Mouse (Mus musculus): ENCODE measurements around the gene Timm22. TPM values are rescaled to one million over a fixed set of nuclear protein-coding genes. Genes with fewer than 3 reads are reported as not detected.

Gene Timm22
- polyA plus RNA-seq, 1 experiment from 2014 or later = 113 TPM

DNA sequence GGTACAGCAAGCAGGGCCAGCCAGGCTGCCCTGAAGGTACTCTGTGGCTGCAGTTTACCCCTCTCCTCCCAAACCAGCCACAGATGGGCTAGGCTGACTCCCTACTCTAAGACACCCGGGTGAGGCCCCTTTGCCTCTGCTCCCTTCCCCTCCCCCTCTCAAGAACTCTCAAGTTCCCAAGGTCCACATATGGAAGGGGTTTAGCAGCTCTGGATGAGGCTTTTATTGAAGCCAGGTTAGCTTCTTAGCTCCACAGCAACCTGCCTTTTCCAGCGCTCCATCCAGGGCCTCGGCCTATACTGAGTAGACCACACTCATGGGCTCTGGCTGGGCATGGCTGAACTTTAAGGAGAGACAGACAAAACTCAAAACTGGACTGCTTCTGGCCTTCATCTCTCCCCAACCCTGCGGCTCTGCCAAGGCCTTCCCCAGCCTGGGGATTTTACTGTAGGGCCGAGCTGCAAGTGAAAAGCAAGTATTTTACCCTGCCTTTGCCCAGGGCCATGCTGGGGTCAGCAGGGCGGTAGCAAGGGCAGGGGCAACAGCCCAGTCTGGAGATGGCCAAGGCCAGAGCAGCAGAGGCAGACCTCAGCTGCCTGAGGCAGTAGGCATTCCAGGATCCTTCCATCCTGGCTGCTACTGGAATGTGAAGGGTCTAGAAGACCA, 23.3 kb downstream of the Timm22 start:
- no peak for DNase-seq (ENCODE audit: low spot score)
- Histone ChIP-seq H3K27me3 (ENCODE audit: control insufficient read depth, insufficient read depth, low read length) (no peaks in the 10 kb centered on the region), H3K4me3 (ENCODE audit: low read depth, low read length) (no peak overlapping the region), H3K9me3 (ENCODE audit: control insufficient read depth, low read length) (no peaks in the 10 kb centered on the region), H3K4me2 (replicated peaks; ENCODE audit: low read depth, low read length) (no peak overlapping the region), H3K9ac (ENCODE audit: low read depth, low read length) (0 out of 2 replicates have a peak overlapping the region, but pooled peaks have one; percentile 7), H3K27ac (ENCODE audit: low read depth, low read length) (0 out of 2 replicates have a peak overlapping the region, but pooled peaks have one; percentile 13), H3K36me3 (ENCODE audit: control insufficient read depth, insufficient read depth, low read length) (no peaks in the 10 kb centered on the region), H3K4me1 (replicated peaks; ENCODE audit: control insufficient read depth, insufficient read depth, low read length) (no peaks in the 10 kb centered on the region)
- no peak for ATAC-seq (ENCODE audit: low FRiP score)
- WGBS = 68% methylated on average over 6 of the region's 6 CpGs

- Histone ChIP-seq H3K36me3 (ENCODE audit: control insufficient read depth, insufficient read depth, low read length) (no peaks in the 10 kb centered on the region), H3K27ac (ENCODE audit: low read depth, low read length) (no peak overlapping the region), H3K9ac (ENCODE audit: low read depth, low read length) (no peak overlapping the region), H3K4me3 (ENCODE audit: low read depth, low read length) (no peak overlapping the region), H3K4me2 (replicated peaks; ENCODE audit: low read depth, low read length) (no peak overlapping the region), H3K27me3 (ENCODE audit: control insufficient read depth, insufficient read depth, low read length) (no peaks in the 10 kb centered on the region), H3K4me1 (replicated peaks; ENCODE audit: control insufficient read depth, insufficient read depth, low read length) (peaks cover 4% of the 10 kb centered on the region; the same call in 1 of the 2 replicates), H3K9me3 (ENCODE audit: control insufficient read depth, low read length) (no peaks in the 10 kb centered on the region)
- 90% methylated on average over 5 of the region's 5 CpGs for WGBS
- DNase-seq (ENCODE audit: low spot score) (no peak), ATAC-seq (ENCODE audit: low FRiP score) (no peak)
These were observed 29.3 kb downstream of the Timm22 start for GRCm38 (mm10) chr11:76436009-76436408.

DNA sequence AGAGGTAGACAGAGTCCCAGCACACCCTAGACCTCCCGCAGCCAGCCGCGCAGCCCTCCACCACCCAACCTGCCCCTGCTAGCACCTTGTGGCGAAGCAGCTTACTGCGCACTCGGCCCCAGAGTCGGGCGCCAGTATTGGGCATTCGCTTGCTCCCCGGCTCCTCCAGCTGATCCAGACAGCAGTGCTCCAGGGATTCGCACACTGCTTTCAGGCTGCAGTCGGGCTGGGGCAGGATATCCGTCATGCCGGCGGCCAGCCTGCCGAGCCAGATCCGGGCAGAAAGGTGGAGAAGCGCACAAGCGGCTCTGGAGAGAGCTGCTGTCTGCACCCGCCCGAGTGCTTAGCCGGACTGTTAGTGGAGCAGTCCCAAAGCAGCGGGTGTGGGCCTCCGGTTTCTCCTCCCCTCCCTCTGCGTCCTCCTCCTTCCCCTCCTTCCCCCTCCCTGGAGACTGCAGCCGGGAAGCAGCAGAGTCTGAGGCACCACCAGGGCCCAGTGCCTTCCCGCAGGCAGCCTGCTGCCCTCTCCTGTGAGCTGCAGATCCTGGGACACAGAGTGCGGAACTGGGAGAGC, 30.2 kb downstream of the Timm22 start:
- H3K4me3 ChIP-seq (ENCODE audit: low read depth, low read length) = peak overlapping the region; percentile 27
- peak; percentile 57 for ATAC-seq (ENCODE audit: low FRiP score)
- peak overlapping the region; percentile 48; the same call in 1 of the 2 replicates for H3K27ac ChIP-seq (ENCODE audit: low read depth, low read length)
- peaks cover 4% of the 10 kb centered on the region; the same call in 1 of the 2 replicates for H3K4me1 ChIP-seq (replicated peaks; ENCODE audit: control insufficient read depth, insufficient read depth, low read length)
- 4% methylated on average over 27 of the region's 28 CpGs for WGBS
- H3K36me3 ChIP-seq (ENCODE audit: control insufficient read depth, insufficient read depth, low read length) = no peaks in the 10 kb centered on the region
- peak overlapping the region; percentile 32 for H3K9ac ChIP-seq (ENCODE audit: low read depth, low read length)
- DNase-seq (ENCODE audit: low spot score) = peak; percentile 59
- H3K4me2 ChIP-seq (replicated peaks; ENCODE audit: low read depth, low read length) = peak overlapping the region; percentile 51
- no peaks in the 10 kb centered on the region for H3K9me3 ChIP-seq (ENCODE audit: control insufficient read depth, low read length)
- H3K27me3 ChIP-seq (ENCODE audit: control insufficient read depth, insufficient read depth, low read length) = no peaks in the 10 kb centered on the region

- Histone ChIP-seq H3K27me3 (ENCODE audit: control insufficient read depth, insufficient read depth, low read length) (no peaks in the 10 kb centered on the region), H3K36me3 (ENCODE audit: control insufficient read depth, insufficient read depth, low read length) (no peaks in the 10 kb centered on the region), H3K27ac (ENCODE audit: low read depth, low read length) (no peak overlapping the region), H3K4me3 (ENCODE audit: low read depth, low read length) (no peak overlapping the region), H3K9ac (ENCODE audit: low read depth, low read length) (no peak overlapping the region), H3K4me1 (replicated peaks; ENCODE audit: control insufficient read depth, insufficient read depth, low read length) (peaks cover 4% of the 10 kb centered on the region; the same call in 1 of the 2 replicates), H3K4me2 (replicated peaks; ENCODE audit: low read depth, low read length) (no peak overlapping the region), H3K9me3 (ENCODE audit: control insufficient read depth, low read length) (no peaks in the 10 kb centered on the region)
- DNase-seq (ENCODE audit: low spot score) (no peak), ATAC-seq (ENCODE audit: low FRiP score) (no peak)
- 21% methylated on average over 3 of the region's 3 CpGs for WGBS
These were observed 32.9 kb downstream of the Timm22 start for GRCm38 (mm10) chr11:76439666-76440065.

- Histone ChIP-seq H3K4me1 (replicated peaks; ENCODE audit: control insufficient read depth, insufficient read depth, low read length) (peaks cover 21% of the 10 kb centered on the region), H3K27ac (ENCODE audit: low read depth, low read length) (no peak overlapping the region), H3K9me3 (ENCODE audit: control insufficient read depth, low read length) (no peaks in the 10 kb centered on the region), H3K4me3 (ENCODE audit: low read depth, low read length) (no peak overlapping the region), H3K4me2 (replicated peaks; ENCODE audit: low read depth, low read length) (no peak overlapping the region), H3K27me3 (ENCODE audit: control insufficient read depth, insufficient read depth, low read length) (no peaks in the 10 kb centered on the region), H3K36me3 (ENCODE audit: control insufficient read depth, insufficient read depth, low read length) (no peaks in the 10 kb centered on the region), H3K9ac (ENCODE audit: low read depth, low read length) (no peak overlapping the region)
- WGBS = 34% methylated on average over 8 of the region's 8 CpGs
- DNase-seq (ENCODE audit: low spot score) (no peak), ATAC-seq (ENCODE audit: low FRiP score) (no peak)
These were observed 38.7 kb downstream of the Timm22 start for GRCm38 (mm10) chr11:76445459-76445858.

DNA sequence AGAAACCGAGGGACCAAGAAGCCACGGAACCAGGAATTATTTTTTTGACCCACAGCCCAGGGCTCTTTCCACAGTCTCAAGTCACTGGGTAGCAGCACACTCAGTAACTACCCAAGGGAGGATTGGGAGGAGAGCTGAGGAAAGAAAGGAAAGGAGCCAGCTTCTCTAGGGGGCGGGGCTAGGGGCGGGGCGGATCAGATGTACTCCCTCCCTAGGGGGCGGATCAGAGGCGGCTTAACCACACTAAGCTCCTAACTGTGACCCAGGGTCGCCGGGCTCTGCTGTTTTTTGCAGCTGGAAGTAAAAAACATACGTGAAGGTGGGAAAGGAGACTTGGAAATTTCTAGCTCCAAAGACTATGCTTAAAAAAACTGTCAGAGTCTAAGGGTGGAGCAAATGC, 39.5 kb downstream of the Timm22 start:
- H3K36me3 ChIP-seq (ENCODE audit: control insufficient read depth, insufficient read depth, low read length) = no peaks in the 10 kb centered on the region
- H3K4me2 ChIP-seq (replicated peaks; ENCODE audit: low read depth, low read length) = no peak overlapping the region
- H3K4me1 ChIP-seq (replicated peaks; ENCODE audit: control insufficient read depth, insufficient read depth, low read length) = peaks cover 24% of the 10 kb centered on the region
- DNase-seq (ENCODE audit: low spot score) (peak; percentile 78), ATAC-seq (ENCODE audit: low FRiP score) (no peak)
- no peak overlapping the region for H3K4me3 ChIP-seq (ENCODE audit: low read depth, low read length)
- 1% methylated on average over 10 of the region's 10 CpGs for WGBS
- H3K9me3 ChIP-seq (ENCODE audit: control insufficient read depth, low read length) = no peaks in the 10 kb centered on the region
- H3K27ac ChIP-seq (ENCODE audit: low read depth, low read length) = no peak overlapping the region
- no peak overlapping the region for H3K9ac ChIP-seq (ENCODE audit: low read depth, low read length)
- no peaks in the 10 kb centered on the region for H3K27me3 ChIP-seq (ENCODE audit: control insufficient read depth, insufficient read depth, low read length)

- DNase-seq (ENCODE audit: low spot score) (peak; percentile 63), ATAC-seq (ENCODE audit: low FRiP score) (peak; percentile 70)
- peak overlapping the region; percentile 42; the same call in 1 of the 2 replicates for H3K9ac ChIP-seq (ENCODE audit: low read depth, low read length)
- H3K4me3 ChIP-seq (ENCODE audit: low read depth, low read length) = no peak overlapping the region
- peaks cover 3% of the 10 kb centered on the region; the same call in 1 of the 2 replicates for H3K36me3 ChIP-seq (ENCODE audit: control insufficient read depth, insufficient read depth, low read length)
- H3K9me3 ChIP-seq (ENCODE audit: control insufficient read depth, low read length) = no peaks in the 10 kb centered on the region
- H3K27me3 ChIP-seq (ENCODE audit: control insufficient read depth, insufficient read depth, low read length) = no peaks in the 10 kb centered on the region
- peaks cover 24% of the 10 kb centered on the region for H3K4me1 ChIP-seq (replicated peaks; ENCODE audit: control insufficient read depth, insufficient read depth, low read length)
- peak overlapping the region; percentile 90 for H3K27ac ChIP-seq (ENCODE audit: low read depth, low read length)
- H3K4me2 ChIP-seq (replicated peaks; ENCODE audit: low read depth, low read length) = no peak overlapping the region
- WGBS = 31% methylated on average over 15 of the region's 15 CpGs
These were observed 42.9 kb downstream of the Timm22 start for GRCm38 (mm10) chr11:76449520-76450201.

DNA sequence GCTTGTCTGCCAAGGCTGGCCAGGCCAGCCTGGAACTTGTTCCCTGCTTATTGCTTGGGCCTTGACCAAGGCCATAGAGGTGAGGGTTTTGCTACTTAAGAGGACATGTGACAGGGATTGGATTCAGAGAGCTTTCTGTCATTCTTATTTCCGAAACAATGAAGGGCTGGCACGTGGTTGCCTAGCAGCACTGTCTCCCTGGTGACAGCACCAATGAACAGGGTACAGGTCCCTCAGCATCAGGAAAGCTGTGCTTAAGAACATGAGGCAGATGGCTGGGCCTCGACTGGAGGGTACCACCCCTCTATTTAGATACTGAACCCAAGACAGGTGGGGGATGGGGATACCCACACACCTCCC, 43.4 kb downstream of the Timm22 start:
- DNase-seq (ENCODE audit: low spot score) (peak; percentile 73), ATAC-seq (ENCODE audit: low FRiP score) (peak; percentile 86)
- peak overlapping the region; percentile 90 for H3K27ac ChIP-seq (ENCODE audit: low read depth, low read length)
- H3K4me2 ChIP-seq (replicated peaks; ENCODE audit: low read depth, low read length) = no peak overlapping the region
- H3K36me3 ChIP-seq (ENCODE audit: control insufficient read depth, insufficient read depth, low read length) = peaks cover 5% of the 10 kb centered on the region; the same call in 1 of the 2 replicates
- 19% methylated on average over 3 of the region's 3 CpGs for WGBS
- H3K9ac ChIP-seq (ENCODE audit: low read depth, low read length) = peak overlapping the region; percentile 42; the same call in 1 of the 2 replicates
- no peaks in the 10 kb centered on the region for H3K27me3 ChIP-seq (ENCODE audit: control insufficient read depth, insufficient read depth, low read length)
- H3K4me1 ChIP-seq (replicated peaks; ENCODE audit: control insufficient read depth, insufficient read depth, low read length) = peaks cover 24% of the 10 kb centered on the region
- H3K9me3 ChIP-seq (ENCODE audit: control insufficient read depth, low read length) = no peaks in the 10 kb centered on the region
- H3K4me3 ChIP-seq (ENCODE audit: low read depth, low read length) = no peak overlapping the region

Measured in hindbrain, embryonic 11.5 days (tissue).